Mouse (Mus musculus) testis, postnatal 10 days (tissue): ENCODE measurements around the gene Gsdme.

Experiments used
- DNase-seq: peaks from one replicate; pipeline ENCODE4 v3.0.0; 2021; ENCODE audit warnings: low spot score

Gsdme gene

GRCm38 (mm10) chr6:50263670-50264069 is at the start of gene Gsdme:
Gene Gsdme, minus strand, starts transcription at chr6:50263862.
- peak; percentile 19 for DNase-seq

DNA sequence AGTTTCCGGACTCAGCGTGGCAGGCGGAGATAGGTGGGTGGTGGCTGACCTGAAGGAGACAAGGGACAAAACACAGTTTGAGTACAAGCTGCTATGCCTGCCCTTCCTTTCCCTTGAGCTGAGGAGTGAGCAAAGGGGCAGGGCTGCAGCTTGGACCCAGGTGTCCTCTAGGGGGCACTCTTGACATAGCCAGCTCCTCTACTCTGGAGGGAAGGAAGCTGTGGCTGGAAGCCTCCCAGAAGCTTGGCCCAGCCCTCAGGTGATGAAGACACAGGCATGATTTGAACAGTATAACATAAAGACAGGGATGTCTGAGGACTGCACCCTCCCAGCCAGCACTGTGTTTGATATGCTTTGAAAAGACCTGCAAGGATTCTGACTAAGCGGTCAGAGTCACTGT is 49.0 kb upstream of the Gsdme start:
- DNase-seq, result peak; percentile 83

GRCm38 (mm10) chr6:50309019-50309418 is 45.4 kb upstream of the Gsdme start:
- peak; percentile 70 for DNase-seq

DNA sequence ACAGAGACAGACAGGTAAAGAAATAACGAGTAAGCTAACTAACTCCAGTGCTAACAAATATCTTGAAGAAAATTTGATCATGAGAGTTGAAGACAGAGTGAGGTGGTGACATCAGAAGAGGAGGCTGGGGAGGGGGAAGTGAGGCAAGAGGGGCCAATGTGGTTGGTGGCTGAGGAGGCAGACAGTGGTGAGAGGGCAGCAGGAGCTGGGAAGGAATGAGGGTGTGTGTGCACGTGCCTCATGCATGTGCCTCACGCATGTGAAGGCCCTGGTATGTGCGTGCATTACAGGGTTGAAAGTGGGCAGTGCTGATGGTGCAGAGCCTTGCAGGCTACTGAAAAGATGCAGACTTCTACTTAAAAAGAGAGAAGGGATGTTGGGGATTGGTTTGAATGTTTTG is 43.0 kb upstream of the Gsdme start:
- no peak for DNase-seq

- peak; percentile 89 for DNase-seq
Measured at GRCm38 (mm10) chr6:50304949-50305491, 41.4 kb upstream of the Gsdme start.

- no peak for DNase-seq
Measured at GRCm38 (mm10) chr6:50301121-50301520, 37.5 kb upstream of the Gsdme start.

DNA sequence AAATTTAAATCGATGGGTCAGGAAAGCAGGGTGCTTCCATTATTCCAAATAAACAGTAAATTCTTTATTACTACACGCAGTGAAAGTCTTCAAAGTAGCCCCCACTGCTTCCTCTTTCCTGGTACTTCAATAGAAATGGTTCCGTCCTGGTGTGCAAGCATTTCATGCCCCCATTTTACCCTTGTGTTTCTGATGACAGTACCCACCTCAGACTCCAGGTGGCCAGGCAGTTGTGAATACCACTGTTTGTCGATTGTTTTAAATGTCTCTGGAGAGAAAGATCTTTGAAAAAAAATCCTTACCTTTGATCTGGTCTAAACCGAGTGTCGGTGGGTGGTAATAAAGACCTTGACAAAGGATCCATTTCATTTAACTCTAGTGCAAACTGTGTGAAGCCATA is 37.0 kb upstream of the Gsdme start:
- DNase-seq, result no peak

DNA sequence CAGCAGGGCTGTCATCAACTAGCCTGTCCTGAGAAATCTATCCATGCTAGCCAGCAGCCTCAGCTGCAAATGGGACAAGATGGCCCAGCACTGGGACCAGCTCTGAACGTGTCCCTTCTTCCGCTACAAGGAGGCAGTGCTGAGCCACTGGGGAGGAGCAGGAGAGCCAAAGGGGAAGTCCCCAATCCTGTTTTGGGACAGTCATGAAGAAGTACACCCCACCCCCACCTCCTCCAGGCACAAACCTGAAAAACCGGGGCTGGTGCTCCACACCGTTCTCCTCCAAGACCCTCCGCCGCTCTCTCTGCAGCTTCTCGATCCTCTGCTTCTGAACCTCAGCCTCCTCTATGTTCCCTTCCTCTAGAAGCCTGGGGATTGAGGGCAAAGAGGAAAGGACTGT is 35.4 kb upstream of the Gsdme start:
- DNase-seq, result no peak

DNA sequence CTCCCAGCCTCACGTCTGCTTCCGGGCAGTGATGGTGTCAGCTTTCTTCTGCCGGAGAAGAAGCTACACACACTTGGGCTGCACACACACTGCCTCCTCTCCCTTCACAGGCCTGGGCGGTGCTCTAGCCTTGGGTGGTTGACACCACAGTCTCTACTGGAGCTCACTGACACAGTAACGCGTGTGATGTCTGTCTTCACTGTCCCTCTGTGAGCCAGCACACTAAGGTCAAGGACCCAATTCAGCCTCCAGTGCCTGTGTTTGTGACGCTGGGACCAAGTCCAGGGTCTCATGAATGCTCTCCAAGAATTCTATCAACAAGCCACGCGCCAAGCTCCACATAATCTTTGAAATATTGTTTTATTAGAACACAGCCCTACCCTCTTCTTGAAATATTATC is 34.0 kb upstream of the Gsdme start:
- no peak for DNase-seq

DNA sequence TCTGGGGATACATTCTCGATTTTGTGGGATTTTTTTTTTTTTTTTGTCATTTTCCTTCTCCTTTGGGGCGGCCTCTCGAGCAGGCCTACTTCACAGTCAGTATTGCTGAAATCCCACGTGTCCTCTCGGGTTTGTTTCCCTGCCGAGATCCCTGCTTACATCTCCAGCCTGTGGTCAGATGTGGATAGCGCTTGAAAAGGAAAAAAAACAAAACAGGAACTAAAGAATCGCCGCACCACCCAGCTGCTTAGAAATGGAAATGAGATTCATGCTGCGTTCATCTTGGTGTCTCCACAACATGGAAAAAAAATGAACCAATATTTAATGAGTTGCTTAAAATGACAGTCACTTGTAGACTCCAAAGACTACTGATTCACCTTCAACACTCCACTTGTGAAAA is 31.5 kb upstream of the Gsdme start:
- DNase-seq, result no peak

DNA sequence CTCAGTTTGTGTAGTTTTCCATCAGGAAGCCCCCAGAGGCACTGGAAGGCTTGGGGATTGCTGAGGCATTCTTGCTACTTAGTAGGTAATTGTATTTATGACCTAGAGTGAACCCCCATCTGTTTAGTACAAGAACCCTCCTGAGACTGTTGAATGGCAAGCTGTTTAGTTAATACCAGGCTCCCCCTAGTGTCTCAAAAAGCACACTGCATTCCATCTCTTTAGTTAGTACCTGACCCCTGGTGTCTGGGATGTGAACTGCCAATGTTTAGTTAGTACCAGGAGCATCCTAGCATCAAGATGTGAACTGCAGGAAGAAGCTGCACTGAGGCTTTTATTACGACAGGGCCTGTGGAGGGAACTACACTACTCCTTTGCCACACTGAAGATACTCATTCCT is 30.5 kb upstream of the Gsdme start:
- peak; percentile 68 for DNase-seq

GRCm38 (mm10) chr6:50291650-50292049 is 28.0 kb upstream of the Gsdme start:
- peak; percentile 18 for DNase-seq

- DNase-seq, result peak; percentile 22
Measured at GRCm38 (mm10) chr6:50286881-50287280, 23.2 kb upstream of the Gsdme start.

- no peak for DNase-seq
Measured at GRCm38 (mm10) chr6:50279642-50280041, 16.0 kb upstream of the Gsdme start.

- no peak for DNase-seq
Measured at GRCm38 (mm10) chr6:50273947-50274346, 10.3 kb upstream of the Gsdme start.

DNA sequence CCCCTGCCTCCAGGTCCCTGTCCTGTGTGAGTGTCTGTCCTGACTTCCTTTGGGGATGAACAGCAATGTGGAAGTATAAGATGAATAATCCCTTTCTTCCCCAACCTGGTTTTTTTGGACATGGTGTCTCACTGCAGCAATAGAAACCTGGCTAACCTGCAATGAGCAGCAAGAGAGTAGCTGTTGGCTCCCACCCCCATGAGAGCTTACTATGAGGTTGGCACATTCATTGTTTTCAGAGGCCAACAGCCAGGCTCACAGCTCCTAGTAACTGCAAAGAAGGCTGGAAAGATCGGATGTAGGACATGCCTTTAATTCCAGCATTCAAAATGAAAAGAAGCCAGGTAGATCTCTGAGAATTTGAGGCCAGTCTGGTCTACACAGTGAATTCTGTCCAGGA is 9.8 kb upstream of the Gsdme start:
- no peak for DNase-seq

DNA sequence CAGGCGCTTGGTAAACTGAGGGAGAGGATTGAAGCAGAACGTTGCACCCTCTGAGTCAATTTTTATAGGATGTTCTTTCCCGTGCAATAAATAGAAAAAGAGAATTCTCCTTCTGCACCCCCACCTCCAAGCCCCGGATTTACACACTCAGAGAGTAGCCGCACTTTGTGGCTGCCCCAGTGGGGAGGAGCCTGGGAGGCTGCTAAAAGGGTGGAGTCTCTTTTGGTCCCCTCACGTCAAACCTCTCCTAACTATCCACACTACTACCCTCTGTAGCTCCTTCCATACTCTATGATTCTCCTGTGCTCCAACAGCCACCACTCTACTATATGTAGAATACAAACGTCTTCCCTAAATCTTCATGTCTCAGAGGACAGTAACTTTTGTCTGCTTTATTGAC is 1.4 kb downstream of the Gsdme start:
- peak; percentile 23 for DNase-seq

DNA sequence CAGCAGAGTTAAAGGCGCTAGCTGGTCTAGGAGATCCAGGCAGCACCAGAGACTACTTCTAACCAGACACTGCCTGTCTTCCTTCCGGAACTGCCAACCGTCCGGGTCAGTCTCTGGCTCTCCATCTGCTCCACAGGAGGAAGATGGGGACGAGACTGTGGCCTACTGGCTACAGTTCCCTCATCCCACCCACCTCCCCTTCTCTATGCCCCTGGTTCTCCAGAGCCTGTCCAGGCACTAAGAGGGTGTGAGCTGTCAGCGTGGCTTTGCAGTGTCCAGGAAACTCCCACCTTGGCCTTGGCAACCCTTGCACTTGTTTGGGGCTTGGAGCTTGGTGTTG is 1.8 kb downstream of the Gsdme start:
- no peak for DNase-seq

GRCm38 (mm10) chr6:50261201-50261921 is 2.3 kb downstream of the Gsdme start:
- peak; percentile 91 for DNase-seq

- DNase-seq, result no peak
Measured at GRCm38 (mm10) chr6:50255356-50255755, 8.3 kb downstream of the Gsdme start.

DNA sequence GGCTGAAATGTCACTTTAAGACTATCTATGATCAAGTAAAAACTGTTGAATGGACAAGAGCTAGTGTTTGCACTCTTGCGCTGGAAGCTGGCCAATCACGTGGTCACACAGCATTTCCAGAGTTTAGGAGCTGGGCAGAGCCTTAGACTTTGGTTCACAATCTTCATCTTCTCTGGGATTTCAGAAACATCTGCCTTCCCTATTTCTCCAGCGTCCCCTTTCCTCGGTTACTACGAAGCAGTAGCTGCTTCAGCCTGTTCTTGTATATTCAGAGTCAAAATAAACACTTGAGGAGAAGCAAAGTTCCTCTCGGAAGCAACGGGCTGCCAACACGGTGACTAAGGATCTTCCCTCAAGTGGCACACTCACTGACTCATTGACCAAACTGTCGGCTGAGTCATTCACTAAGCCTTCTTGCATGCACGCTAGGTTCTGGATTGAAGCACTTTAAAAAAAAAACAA is 8.9 kb downstream of the Gsdme start:
- peak; percentile 58 for DNase-seq

DNA sequence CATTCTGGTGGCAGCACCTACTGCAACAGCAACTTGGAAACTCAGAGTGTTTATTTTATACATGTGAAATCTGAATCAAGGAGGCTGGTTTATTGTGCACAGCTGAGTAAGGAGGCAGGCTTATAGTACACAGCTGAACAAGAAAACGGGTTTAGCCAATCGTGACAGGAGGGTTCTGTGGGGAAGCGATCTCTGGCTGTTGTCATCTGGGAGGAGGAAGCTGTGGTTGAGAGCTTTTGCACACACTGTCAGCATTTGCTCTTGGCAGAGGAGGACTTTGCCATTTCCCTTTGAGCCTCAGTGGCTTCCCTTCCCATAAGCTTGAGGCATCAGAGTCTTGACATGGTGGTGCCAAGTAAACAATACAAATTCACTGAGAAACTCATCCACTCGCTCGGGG is 11.0 kb downstream of the Gsdme start:
- DNase-seq, result no peak

GRCm38 (mm10) chr6:50247791-50248190 is 15.9 kb downstream of the Gsdme start:
- no peak for DNase-seq

GRCm38 (mm10) chr6:50247356-50247755 is 16.3 kb downstream of the Gsdme start:
- no peak for DNase-seq
